Mouse (Mus musculus): ENCODE results near the gene Zfp367. TPM values are rescaled to one million over a fixed set of nuclear protein-coding genes. Genes with fewer than 3 reads are reported as not detected.

Gene Zfp367
- polyA plus RNA-seq, 1 experiment from 2014 or later = 25.6 TPM

DNA sequence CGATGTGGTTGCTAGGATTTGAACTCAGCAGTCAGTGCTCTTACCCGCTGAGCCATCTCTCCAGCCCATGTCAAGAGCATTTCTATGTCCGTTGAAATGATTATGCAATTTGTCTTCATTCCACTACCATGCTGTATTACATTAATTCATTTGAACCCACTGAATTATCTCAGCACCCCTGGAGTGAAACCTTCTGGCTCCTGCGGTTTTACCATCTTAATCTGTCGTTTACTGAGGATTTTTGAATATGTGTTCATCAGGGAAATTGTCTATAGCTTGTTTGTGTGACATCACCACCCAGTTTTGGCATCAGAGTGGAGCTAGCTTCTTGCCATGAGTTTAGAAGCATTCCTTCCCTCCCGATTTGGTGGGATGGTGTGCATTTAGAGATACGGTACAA lies 62.0 kb downstream of the Zfp367 start:
- Histone ChIP-seq H3K9ac (ENCODE audit: low read length) (no peak overlapping the region), H3K4me1 (ENCODE audit: control insufficient read depth, insufficient read depth, low read length) (no peaks in the 10 kb centered on the region), H3K27ac (ENCODE audit: low read depth, low read length) (no peak overlapping the region), H3K4me3 (ENCODE audit: low read depth, low read length) (no peak overlapping the region), H3K4me2 (no peak overlapping the region), H3K27me3 (ENCODE audit: control insufficient read depth, insufficient read depth, low read length) (no peaks in the 10 kb centered on the region), H3K9me3 (ENCODE audit: control insufficient read depth, low read length) (no peaks in the 10 kb centered on the region), H3K36me3 (ENCODE audit: control insufficient read depth, insufficient read depth, low read length) (no peaks in the 10 kb centered on the region)
- WGBS = 77% methylated on average over 7 of the region's 7 CpGs
- ATAC-seq (ENCODE audit: low FRiP score) (no peak), DNase-seq (ENCODE audit: low spot score, missing footprints) (no peak)

DNA sequence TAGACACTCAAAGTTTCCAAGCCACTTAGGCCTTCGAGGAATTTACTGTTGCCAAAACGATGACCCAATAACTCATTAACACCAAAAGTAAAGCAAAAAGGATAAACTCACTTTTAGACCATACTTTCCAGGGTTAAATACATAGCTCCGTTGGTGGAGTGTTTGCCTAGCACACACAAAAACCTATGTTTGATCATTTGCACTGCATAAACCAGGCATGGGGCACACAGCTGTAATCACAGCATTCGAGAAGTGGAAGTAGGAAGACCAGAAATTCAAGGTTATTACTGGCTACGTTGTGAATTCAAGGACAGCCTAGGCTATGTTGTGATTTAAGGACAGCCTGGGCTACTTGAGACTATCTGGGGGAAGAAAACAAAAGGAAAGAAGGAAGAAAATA lies 62.7 kb downstream of the Zfp367 start:
- no peak for ATAC-seq (ENCODE audit: low FRiP score)
- H3K4me3 ChIP-seq (ENCODE audit: low read depth, low read length) = no peak overlapping the region

DNA sequence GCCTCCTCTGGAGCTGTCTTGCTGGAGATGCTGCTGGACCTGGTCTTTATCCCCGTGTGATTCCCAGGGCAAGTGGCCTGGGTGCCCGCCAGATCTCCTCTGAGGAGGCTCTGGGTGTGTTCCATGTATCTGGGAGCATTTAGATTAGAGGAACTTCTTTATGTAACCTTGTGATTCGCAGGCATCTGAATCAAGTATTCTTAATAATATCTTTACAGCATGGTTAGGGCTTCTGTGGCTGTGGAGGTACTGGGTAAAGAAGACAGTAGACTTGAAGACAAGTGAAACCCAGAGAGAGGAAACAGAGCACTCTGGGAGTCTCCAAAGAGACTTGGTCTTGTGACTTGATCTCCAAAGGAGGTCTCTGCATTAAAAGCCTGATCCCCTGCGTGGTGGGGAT lies 63.9 kb downstream of the Zfp367 start, which contains the start of gene Hsd17b3:
TSS of gene Hsd17b3 (minus strand) at position 101 of the 400 bp plus-strand sequence.
- H3K9ac ChIP-seq (ENCODE audit: low read length) = no peak within 1 kb of the TSS
- H3K4me3 ChIP-seq (ENCODE audit: low read depth, low read length) = no peak within 1 kb of the TSS
- no peak within 1 kb of the TSS for H3K4me2 ChIP-seq
- WGBS = 83% methylated on average over 4 of the region's 4 CpGs
- H3K36me3 ChIP-seq (ENCODE audit: control insufficient read depth, insufficient read depth, low read length) = no peaks in the 10 kb centered on the region
- no peak within 1 kb of the TSS for H3K27ac ChIP-seq (ENCODE audit: low read depth, low read length)
- no peaks in the 10 kb centered on the region for H3K4me1 ChIP-seq (ENCODE audit: control insufficient read depth, insufficient read depth, low read length)
- DNase-seq (ENCODE audit: low spot score, missing footprints) (peak; percentile 8), ATAC-seq (ENCODE audit: low FRiP score) (no peak)
- H3K9me3 ChIP-seq (ENCODE audit: control insufficient read depth, low read length) = no peaks in the 10 kb centered on the region
- no peaks in the 10 kb centered on the region for H3K27me3 ChIP-seq (ENCODE audit: control insufficient read depth, insufficient read depth, low read length)

More for the DNA sequence above, 62.7 kb downstream of the Zfp367 start:
- Histone ChIP-seq H3K4me1 (ENCODE audit: control insufficient read depth, insufficient read depth, low read length) (no peaks in the 10 kb centered on the region), H3K9ac (ENCODE audit: low read length) (no peak overlapping the region), H3K4me2 (no peak overlapping the region), H3K27ac (ENCODE audit: low read depth, low read length) (no peak overlapping the region), H3K27me3 (ENCODE audit: control insufficient read depth, insufficient read depth, low read length) (no peaks in the 10 kb centered on the region), H3K9me3 (ENCODE audit: control insufficient read depth, low read length) (no peaks in the 10 kb centered on the region), H3K36me3 (ENCODE audit: control insufficient read depth, insufficient read depth, low read length) (no peaks in the 10 kb centered on the region)
- DNase-seq (ENCODE audit: low spot score, missing footprints) = no peak
- WGBS = 83% methylated on average over 5 of the region's 5 CpGs

- Histone ChIP-seq H3K9ac (ENCODE audit: low read length) (no peak overlapping the region), H3K27me3 (ENCODE audit: control insufficient read depth, insufficient read depth, low read length) (no peaks in the 10 kb centered on the region), H3K36me3 (ENCODE audit: control insufficient read depth, insufficient read depth, low read length) (no peaks in the 10 kb centered on the region), H3K4me1 (ENCODE audit: control insufficient read depth, insufficient read depth, low read length) (no peaks in the 10 kb centered on the region), H3K9me3 (ENCODE audit: control insufficient read depth, low read length) (no peaks in the 10 kb centered on the region), H3K27ac (ENCODE audit: low read depth, low read length) (no peak overlapping the region), H3K4me3 (ENCODE audit: low read depth, low read length) (no peak overlapping the region), H3K4me2 (no peak overlapping the region)
- 87% methylated on average over 7 of the region's 7 CpGs for WGBS
- ATAC-seq (ENCODE audit: low FRiP score) (no peak), DNase-seq (ENCODE audit: low spot score, missing footprints) (peak; percentile 79)
These were observed 64.9 kb downstream of the Zfp367 start for GRCm38 (mm10) chr13:64088057-64088456.

GRCm38 (mm10) chr13:64086036-64086435 lies 67.0 kb downstream of the Zfp367 start:
- no peaks in the 10 kb centered on the region for H3K9me3 ChIP-seq (ENCODE audit: control insufficient read depth, low read length)
- ATAC-seq (ENCODE audit: low FRiP score) (no peak), DNase-seq (ENCODE audit: low spot score, missing footprints) (peak; percentile 4)
- 92% methylated on average over 5 of the region's 5 CpGs for WGBS
- no peak overlapping the region for H3K27ac ChIP-seq (ENCODE audit: low read depth, low read length)
- H3K9ac ChIP-seq (ENCODE audit: low read length) = no peak overlapping the region
- H3K36me3 ChIP-seq (ENCODE audit: control insufficient read depth, insufficient read depth, low read length) = no peaks in the 10 kb centered on the region
- H3K4me3 ChIP-seq (ENCODE audit: low read depth, low read length) = no peak overlapping the region
- peaks cover 12% of the 10 kb centered on the region for H3K4me1 ChIP-seq (ENCODE audit: control insufficient read depth, insufficient read depth, low read length)
- no peak overlapping the region for H3K4me2 ChIP-seq
- no peaks in the 10 kb centered on the region for H3K27me3 ChIP-seq (ENCODE audit: control insufficient read depth, insufficient read depth, low read length)

- H3K4me3 ChIP-seq (ENCODE audit: low read depth, low read length) = no peak overlapping the region
- no peaks in the 10 kb centered on the region for H3K27me3 ChIP-seq (ENCODE audit: control insufficient read depth, insufficient read depth, low read length)
- no peaks in the 10 kb centered on the region for H3K9me3 ChIP-seq (ENCODE audit: control insufficient read depth, low read length)
- H3K4me2 ChIP-seq = no peak overlapping the region
- DNase-seq (ENCODE audit: low spot score, missing footprints) (no peak), ATAC-seq (ENCODE audit: low FRiP score) (no peak)
- H3K9ac ChIP-seq (ENCODE audit: low read length) = no peak overlapping the region
- no peak overlapping the region for H3K27ac ChIP-seq (ENCODE audit: low read depth, low read length)
- H3K36me3 ChIP-seq (ENCODE audit: control insufficient read depth, insufficient read depth, low read length) = no peaks in the 10 kb centered on the region
- H3K4me1 ChIP-seq (ENCODE audit: control insufficient read depth, insufficient read depth, low read length) = peaks cover 13% of the 10 kb centered on the region
- 91% methylated on average over 3 of the region's 3 CpGs for WGBS
These were observed 69.7 kb downstream of the Zfp367 start for GRCm38 (mm10) chr13:64083331-64083730.

Other genes with a start within 250 kb of the Zfp367 start
- not detected in 2 replicates for gene Hsd17b3, start 64.0 kb downstream of the Zfp367 start, polyA plus RNA-seq (2014; fragmentation: Nextera tagmentation; extraction: Ambion mirVana)
- 2.9 and 5.0 TPM in 2 replicates for gene Slc35d2, start 23.8 kb downstream of the Zfp367 start, polyA plus RNA-seq (2014; fragmentation: Nextera tagmentation; extraction: Ambion mirVana)
- 23.1 and 23.4 TPM in 2 replicates for gene Habp4, start 8.6 kb upstream of the Zfp367 start, polyA plus RNA-seq (2014; fragmentation: Nextera tagmentation; extraction: Ambion mirVana)
- 7.7 and 8.8 TPM in 2 replicates for gene Cdc14b, start 122.1 kb upstream of the Zfp367 start, polyA plus RNA-seq (2014; fragmentation: Nextera tagmentation; extraction: Ambion mirVana)
- 19.5 and 21.4 TPM in 2 replicates for gene Aaed1, start 159.5 kb upstream of the Zfp367 start, polyA plus RNA-seq (2014; fragmentation: Nextera tagmentation; extraction: Ambion mirVana)
- 142 and 147 TPM in 2 replicates for gene Ctsl, start 217.7 kb upstream of the Zfp367 start, polyA plus RNA-seq (2014; fragmentation: Nextera tagmentation; extraction: Ambion mirVana)